Mouse (Mus musculus) erythroblast, embryonic 14.5 days (primary cell): Measurements from ENCODE around the gene Usp24. TPM values are rescaled to one million over a fixed set of nuclear protein-coding genes. Genes with fewer than 3 reads are reported as not detected.
"Not testable (repeated sequence)": the region's sequence is repeated elsewhere in the genome, so short reads cannot be mapped to it uniquely, and the experiment has no call there.

Experiments
- H3K27me3 ChIP-seq: 2 replicates; pipeline ENCODE4 v1.6.1; 2012; ENCODE audit warnings: inconsistent platforms; ENCODE audit not compliant: control insufficient read depth
- H3K36me3 ChIP-seq: 2 replicates; pipeline ENCODE4 v1.6.1; 2012; ENCODE audit warnings: mild to moderate bottlenecking, inconsistent platforms; ENCODE audit not compliant: control insufficient read depth
- H3K4me1 ChIP-seq: 2 replicates; pipeline ENCODE4 v1.6.1; 2012; ENCODE audit warnings: inconsistent platforms; ENCODE audit not compliant: control insufficient read depth
- H3K4me3 ChIP-seq: replicated peaks from 2 replicates; pipeline ENCODE3; 2012; ENCODE audit warnings: moderate library complexity, mild to moderate bottlenecking, inconsistent platforms
- H3K9me3 ChIP-seq: 2 replicates; pipeline ENCODE4 v1.6.1; 2012; ENCODE audit warnings: low read length, inconsistent platforms, mixed read lengths; ENCODE audit not compliant: control insufficient read depth
- GATA1 ChIP-seq: IDR thresholded peaks from 2 replicates; pipeline ENCODE4 v1.6.1; 2012; ENCODE audit warnings: low read length, inconsistent platforms, mixed read lengths
- TAL1 ChIP-seq: IDR thresholded peaks from 3 replicates; pipeline ENCODE4 v1.6.1; 2012; ENCODE audit warnings: low read length, inconsistent platforms, mixed read lengths
- polyA plus RNA-seq: library from polyadenylated mRNA; stranded (reverse); fragments of >175 nt; gene quantifications from 2 replicates; pipeline ENCODE4 v1.2.3, GENCODE M21; 2012

Usp24 gene
- polyA plus RNA-seq, 1 experiment, result 1.2 TPM

- H3K36me3 ChIP-seq, result peaks cover 46% of the 10 kb centered on the region
- no peak for TF ChIP-seq GATA1
- no peak for TF ChIP-seq TAL1
- peaks cover 68% of the 10 kb centered on the region for H3K4me1 ChIP-seq
Measured at GRCm38 (mm10) chr4:106330371-106330819, 14.4 kb downstream of the Usp24 start.

GRCm38 (mm10) chr4:106333071-106333470 is 17.1 kb downstream of the Usp24 start:
- Histone ChIP-seq H3K4me1 (peaks cover 55% of the 10 kb centered on the region), H3K4me3 (no peak overlapping the region)

More at GRCm38 (mm10) chr4:106330371-106330819, 14.4 kb downstream of the Usp24 start:
- Histone ChIP-seq H3K9me3 (no peaks in the 10 kb centered on the region), H3K27me3 (no peaks in the 10 kb centered on the region), H3K4me3 (no peak overlapping the region)

GRCm38 (mm10) chr4:106333584-106333983 is 17.6 kb downstream of the Usp24 start:
- H3K27me3 ChIP-seq, result no peaks in the 10 kb centered on the region
- TF ChIP-seq GATA1 (no peak), TAL1 (no peak)
- no peak overlapping the region for H3K4me3 ChIP-seq
- H3K36me3 ChIP-seq, result peaks cover 37% of the 10 kb centered on the region
- H3K9me3 ChIP-seq, result no peaks in the 10 kb centered on the region
- peaks cover 56% of the 10 kb centered on the region for H3K4me1 ChIP-seq

More at GRCm38 (mm10) chr4:106333071-106333470, 17.1 kb downstream of the Usp24 start:
- TF ChIP-seq TAL1 (no peak), GATA1 (no peak)
- Histone ChIP-seq H3K27me3 (no peaks in the 10 kb centered on the region), H3K9me3 (no peaks in the 10 kb centered on the region), H3K36me3 (peaks cover 36% of the 10 kb centered on the region)

- H3K4me1 ChIP-seq, result peaks cover 48% of the 10 kb centered on the region
Measured at GRCm38 (mm10) chr4:106335858-106336257, 19.8 kb downstream of the Usp24 start.

GRCm38 (mm10) chr4:106347664-106348063 is 31.7 kb downstream of the Usp24 start:
- Histone ChIP-seq H3K4me3 (no peak overlapping the region), H3K36me3 (peaks cover 85% of the 10 kb centered on the region), H3K4me1 (no peaks in the 10 kb centered on the region), H3K27me3 (no peaks in the 10 kb centered on the region), H3K9me3 (no peaks in the 10 kb centered on the region)
- no peak for TF ChIP-seq GATA1
- no peak for TF ChIP-seq TAL1

More at GRCm38 (mm10) chr4:106335858-106336257, 19.8 kb downstream of the Usp24 start:
- H3K4me3 ChIP-seq, result no peak overlapping the region
- no peak for TF ChIP-seq TAL1
- TF ChIP-seq GATA1, result no peak
- no peaks in the 10 kb centered on the region for H3K9me3 ChIP-seq
- H3K36me3 ChIP-seq, result peaks cover 31% of the 10 kb centered on the region
- no peaks in the 10 kb centered on the region for H3K27me3 ChIP-seq

GRCm38 (mm10) chr4:106355025-106355424 is 39.0 kb downstream of the Usp24 start:
- H3K4me3 ChIP-seq, H3K9me3 ChIP-seq: not testable (repeated sequence)
- peaks cover 81% of the 10 kb centered on the region for H3K36me3 ChIP-seq

GRCm38 (mm10) chr4:106370013-106370412 is 54.0 kb downstream of the Usp24 start:
- Histone ChIP-seq H3K27me3 (no peaks in the 10 kb centered on the region), H3K4me1 (no peaks in the 10 kb centered on the region), H3K36me3 (peaks cover 97% of the 10 kb centered on the region)

More at GRCm38 (mm10) chr4:106355025-106355424, 39.0 kb downstream of the Usp24 start:
- not testable (repeated sequence) for H3K4me1 ChIP-seq, H3K27me3 ChIP-seq

GRCm38 (mm10) chr4:106375857-106376256 is 59.8 kb downstream of the Usp24 start:
- Histone ChIP-seq H3K36me3 (peaks cover 96% of the 10 kb centered on the region), H3K27me3 (no peaks in the 10 kb centered on the region), H3K4me3 (no peak overlapping the region), H3K9me3 (no peaks in the 10 kb centered on the region), H3K4me1 (no peaks in the 10 kb centered on the region)
- TF ChIP-seq GATA1, result no peak
- no peak for TF ChIP-seq TAL1

More at GRCm38 (mm10) chr4:106370013-106370412, 54.0 kb downstream of the Usp24 start:
- Histone ChIP-seq H3K9me3 (no peaks in the 10 kb centered on the region), H3K4me3 (no peak overlapping the region)
- no peak for TF ChIP-seq TAL1
- TF ChIP-seq GATA1, result no peak

- H3K27me3 ChIP-seq, result no peaks in the 10 kb centered on the region
- no peaks in the 10 kb centered on the region for H3K4me1 ChIP-seq
- no peaks in the 10 kb centered on the region for H3K9me3 ChIP-seq
- no peak overlapping the region for H3K4me3 ChIP-seq
- TF ChIP-seq GATA1 (no peak), TAL1 (no peak)
- H3K36me3 ChIP-seq, result peaks cover 95% of the 10 kb centered on the region
Measured at GRCm38 (mm10) chr4:106378839-106379572, 63.0 kb downstream of the Usp24 start.
